Mouse (Mus musculus): ENCODE measurements around the gene Vmp1.

GRCm38 (mm10) chr11:86685366-86685765, 1.7 kb upstream of the Vmp1 start:
- TF ChIP-seq POLR2A (IDR thresholded peaks at IDR 0.05; ENCODE audit: insufficient read depth, low read length) (no peak), CTCF (IDR thresholded peaks at IDR 0.05; ENCODE audit: low read depth, low read length) (no peak), EP300 (IDR thresholded peaks at IDR 0.05; ENCODE audit: insufficient read depth, low read depth, low read length) (no peak)

All from ES-Bruce4 (cell line).